ENCODE assay signal across 16 mouse cellular contexts in the genomic region with DNA sequence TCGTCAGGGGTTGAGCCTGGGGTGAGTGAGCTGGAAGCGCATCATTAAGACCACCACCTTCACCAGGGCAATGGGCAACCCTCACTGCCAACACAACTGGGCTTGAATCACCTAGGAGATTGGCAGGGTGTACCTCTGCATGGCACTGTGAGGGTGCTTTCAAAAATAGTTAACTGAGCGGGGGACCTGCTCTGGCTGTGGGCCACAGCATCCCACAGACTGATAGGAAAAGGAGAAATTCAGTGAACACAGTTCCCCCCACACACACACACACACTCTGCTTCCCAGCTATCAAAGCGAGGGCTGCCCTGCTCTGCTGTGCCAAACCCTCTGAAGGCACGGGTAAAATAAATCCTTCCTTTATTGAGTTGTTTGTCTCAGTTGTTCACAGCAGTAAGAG.
A peak's percentile ranks its signal among the peaks of the same experiment; 100 is the strongest.
DNase-seq lines count a peak whose midpoint lies in the region; ATAC-seq lines count a peak whose summit lies in the region.
"Had no signal": no experiment of that assay in that cellular context is flagged by ENCODE, and none has a peak within 500 bp of the region (broad histone marks: within the 10 kb centered on the region; RNA-seq: fewer than 3 reads in every experiment).

No protein-coding gene starts in this region.

- peaks cover 31% of the 10 kb centered on the region for H3K4me1 ChIP-seq in hindbrain, embryonic 13.5 days (replicated peaks)
- H3K4me1 ChIP-seq in hindbrain, embryonic 11.5 days (replicated peaks; ENCODE audit: control insufficient read depth, insufficient read depth, low read length): no peaks in the 10 kb centered on the region
- peaks cover 21% of the 10 kb centered on the region for H3K4me1 ChIP-seq in limb, embryonic 15.5 days
- H3K4me1 ChIP-seq in limb, embryonic 10.5 days: peaks cover 72% of the 10 kb centered on the region
- peaks cover 23% of the 10 kb centered on the region for H3K4me1 ChIP-seq in embryonic facial prominence, embryonic 15.5 days
- H3K4me1 ChIP-seq in neural tube, embryonic 15.5 days: peaks cover 19% of the 10 kb centered on the region

- peaks cover 7% of the 10 kb centered on the region for H3K27me3 ChIP-seq in hindbrain, embryonic 13.5 days
- H3K27me3 ChIP-seq in hindbrain, embryonic 11.5 days (ENCODE audit: control insufficient read depth, insufficient read depth, low read length): no peaks in the 10 kb centered on the region
- H3K27me3 ChIP-seq in limb, embryonic 15.5 days: no peaks in the 10 kb centered on the region
- H3K27me3 ChIP-seq in limb, embryonic 10.5 days (ENCODE audit: low read depth, poor library complexity, severe bottlenecking): no peaks in the 10 kb centered on the region
- no peaks in the 10 kb centered on the region for H3K27me3 ChIP-seq in embryonic facial prominence, embryonic 15.5 days
- peaks cover 14% of the 10 kb centered on the region for H3K27me3 ChIP-seq in neural tube, embryonic 15.5 days (replicated peaks)
- H3K27me3 ChIP-seq: limb, embryonic 12.5 days had no signal

- H3K9me3 ChIP-seq in hindbrain, embryonic 13.5 days: no peaks in the 10 kb centered on the region
- no peaks in the 10 kb centered on the region for H3K9me3 ChIP-seq in hindbrain, embryonic 11.5 days (ENCODE audit: control insufficient read depth, low read length)
- no peaks in the 10 kb centered on the region for H3K9me3 ChIP-seq in limb, embryonic 15.5 days
- H3K9me3 ChIP-seq in limb, embryonic 10.5 days (replicated peaks): no peaks in the 10 kb centered on the region
- no peaks in the 10 kb centered on the region for H3K9me3 ChIP-seq in embryonic facial prominence, embryonic 15.5 days (replicated peaks)
- no peaks in the 10 kb centered on the region for H3K9me3 ChIP-seq in neural tube, embryonic 15.5 days (replicated peaks)
- H3K9me3 ChIP-seq: heart, embryonic 12.5 days; limb, embryonic 12.5 days had no signal

- H3K4me2 ChIP-seq in hindbrain, embryonic 13.5 days: no peak overlapping the region
- H3K4me2 ChIP-seq in hindbrain, embryonic 11.5 days (replicated peaks; ENCODE audit: low read depth, low read length): no peak overlapping the region
- H3K4me2 ChIP-seq in limb, embryonic 15.5 days: no peak overlapping the region
- no peak overlapping the region for H3K4me2 ChIP-seq in embryonic facial prominence, embryonic 15.5 days (replicated peaks)
- no peak overlapping the region for H3K4me2 ChIP-seq in neural tube, embryonic 15.5 days
- H3K4me2 ChIP-seq: heart, embryonic 12.5 days; hindbrain, embryonic 14.5 days; limb, embryonic 12.5 days had no signal

- no peak overlapping the region for H3K4me3 ChIP-seq in hindbrain, embryonic 13.5 days
- no peak overlapping the region for H3K4me3 ChIP-seq in hindbrain, embryonic 11.5 days (ENCODE audit: low read depth, low read length)
- no peak overlapping the region for H3K4me3 ChIP-seq in limb, embryonic 15.5 days
- no peak overlapping the region for H3K4me3 ChIP-seq in limb, embryonic 10.5 days
- no peak overlapping the region for H3K4me3 ChIP-seq in embryonic facial prominence, embryonic 15.5 days (replicated peaks)
- no peak overlapping the region for H3K4me3 ChIP-seq in neural tube, embryonic 15.5 days (replicated peaks)
- H3K4me3 ChIP-seq: heart, embryonic 12.5 days; limb, embryonic 12.5 days had no signal

- DNase-seq in hindbrain, embryonic 11.5 days (ENCODE audit: low spot score): no peak
- DNase-seq in limb, embryonic 10.5 days (ENCODE audit: low spot score): no peak
- DNase-seq: adrenal gland, postnatal 36 days; cerebellum, adult 11-12 months; gastrocnemius, postnatal 10 days; kidney, postnatal 14 days; liver, postnatal 0 days; thymus, adult 18-20 months had no signal

- 0 out of 2 replicates have a peak overlapping the region, but pooled peaks have one; percentile 39 for H3K9ac ChIP-seq in hindbrain, embryonic 13.5 days
- no peak overlapping the region for H3K9ac ChIP-seq in hindbrain, embryonic 11.5 days (ENCODE audit: low read depth, low read length)
- H3K9ac ChIP-seq in limb, embryonic 15.5 days: no peak overlapping the region
- no peak overlapping the region for H3K9ac ChIP-seq in embryonic facial prominence, embryonic 15.5 days
- H3K9ac ChIP-seq in neural tube, embryonic 15.5 days (replicated peaks): no peak overlapping the region
- H3K9ac ChIP-seq: heart, embryonic 12.5 days; hindbrain, embryonic 14.5 days; limb, embryonic 12.5 days; liver, postnatal 0 days had no signal

- 53% methylated on average over 5 of the region's 5 CpGs for whole genome bisulfite sequencing in hindbrain, embryonic 13.5 days
- 73% methylated on average over 5 of the region's 5 CpGs for WGBS in hindbrain, embryonic 11.5 days
- WGBS in limb, embryonic 15.5 days: 49% methylated on average over 5 of the region's 5 CpGs
- 72% methylated on average over 5 of the region's 5 CpGs for WGBS in limb, embryonic 10.5 days
- 66% methylated on average over 5 of the region's 5 CpGs for WGBS in embryonic facial prominence, embryonic 15.5 days
- 32% methylated on average over 5 of the region's 5 CpGs for WGBS in neural tube, embryonic 15.5 days

- H3K27ac ChIP-seq in hindbrain, embryonic 13.5 days: no peak overlapping the region; the same call in 1 of the 2 replicates
- no peak overlapping the region for H3K27ac ChIP-seq in hindbrain, embryonic 11.5 days (ENCODE audit: low read depth, low read length)
- 0 out of 2 replicates have a peak overlapping the region, but pooled peaks have one; percentile 52 for H3K27ac ChIP-seq in limb, embryonic 15.5 days
- H3K27ac ChIP-seq in limb, embryonic 10.5 days: no peak overlapping the region
- 0 out of 2 replicates have a peak overlapping the region, but pooled peaks have one; percentile 31 for H3K27ac ChIP-seq in embryonic facial prominence, embryonic 15.5 days (replicated peaks)
- no peak overlapping the region for H3K27ac ChIP-seq in neural tube, embryonic 15.5 days (replicated peaks)
- H3K27ac ChIP-seq: hindbrain, embryonic 14.5 days had no signal

- H3K36me3 ChIP-seq in hindbrain, embryonic 13.5 days: no peaks in the 10 kb centered on the region
- no peaks in the 10 kb centered on the region for H3K36me3 ChIP-seq in hindbrain, embryonic 11.5 days (ENCODE audit: control insufficient read depth, insufficient read depth, low read length)
- H3K36me3 ChIP-seq in limb, embryonic 15.5 days: no peaks in the 10 kb centered on the region
- H3K36me3 ChIP-seq in limb, embryonic 10.5 days: no peaks in the 10 kb centered on the region
- H3K36me3 ChIP-seq in embryonic facial prominence, embryonic 15.5 days: no peaks in the 10 kb centered on the region
- no peaks in the 10 kb centered on the region for H3K36me3 ChIP-seq in neural tube, embryonic 15.5 days
- H3K36me3 ChIP-seq: heart, embryonic 12.5 days; limb, embryonic 12.5 days had no signal

- ATAC-seq in hindbrain, embryonic 13.5 days (ENCODE audit: low FRiP score): 0 out of 2 replicates have a peak, but pooled peaks have one; percentile 5
- ATAC-seq in hindbrain, embryonic 11.5 days (ENCODE audit: low FRiP score): no peak
- no peak for ATAC-seq in limb, embryonic 15.5 days (ENCODE audit: insufficient number of reproducible peaks, low FRiP score, low TSS enrichment, low read depth)
- ATAC-seq in embryonic facial prominence, embryonic 15.5 days (ENCODE audit: insufficient number of reproducible peaks, low FRiP score, low TSS enrichment, low read depth): no peak
- ATAC-seq in neural tube, embryonic 15.5 days (ENCODE audit: low FRiP score): peak; percentile 13; the same call in 1 of the 2 replicates
- no peak for ATAC-seq in inflammation-experienced regulatory T-cells, adult 6 months
- ATAC-seq: liver, postnatal 0 days had no signal

Comparison
In these comparisons a context has a peak if more than half of its experiments do, and no peak if none do; other contexts are left out.
1. ATAC-seq: peak in hindbrain, embryonic 13.5 days (single experiment) and neural tube, embryonic 15.5 days (single experiment); none in hindbrain, embryonic 11.5 days (single experiment), limb, embryonic 15.5 days (single experiment), embryonic facial prominence, embryonic 15.5 days (single experiment) and inflammation-experienced regulatory T-cells, adult 6 months (single experiment).
2. H3K27ac ChIP-seq: peak in limb, embryonic 15.5 days (single experiment) and embryonic facial prominence, embryonic 15.5 days (single experiment); none in hindbrain, embryonic 13.5 days (single experiment), hindbrain, embryonic 11.5 days (single experiment), limb, embryonic 10.5 days (single experiment) and neural tube, embryonic 15.5 days (single experiment).